Mouse (Mus musculus) hindbrain, embryonic 16.5 days (tissue): ENCODE data around the gene Krt10. TPM values are rescaled to one million over a fixed set of nuclear protein-coding genes. Genes with fewer than 3 reads are reported as not detected.

Experiments used
- ATAC-seq: fragments of 200-750 bp; cut with Nextera tagmentation; 2 replicates; pipeline ENCODE4 v1.8.0; 2017; ENCODE audit warnings: moderate TSS enrichment, moderate library complexity
- H3K27ac ChIP-seq: fragments of 300-500 bp; sonication (generic); 2 replicates; pipeline ENCODE4 v1.5.1; 2014; ENCODE audit warnings: low read depth, mild to moderate bottlenecking, control low read depth, low read length, moderate library complexity
- H3K27me3 ChIP-seq: fragments of 300-500 bp; sonication (generic); replicated peaks from 2 replicates; pipeline ENCODE4 v1.6.1; 2014; ENCODE audit warnings: low read length; ENCODE audit not compliant: control insufficient read depth, insufficient read depth
- H3K36me3 ChIP-seq: fragments of 300-500 bp; sonication (generic); 2 replicates; pipeline ENCODE4 v1.6.1; 2014; ENCODE audit warnings: mild to moderate bottlenecking, low read length, moderate library complexity, mixed read lengths; ENCODE audit not compliant: control insufficient read depth, insufficient read depth
- H3K4me1 ChIP-seq: fragments of 300-500 bp; sonication (generic); 2 replicates; pipeline ENCODE4 v1.6.1; 2014; ENCODE audit warnings: low read depth, low read length; ENCODE audit not compliant: control insufficient read depth, insufficient read depth
- H3K4me2 ChIP-seq: fragments of 300-500 bp; sonication (generic); 2 replicates; pipeline ENCODE4 v1.6.1; 2014; ENCODE audit warnings: mild to moderate bottlenecking, low read length, control low read depth, moderate library complexity
- H3K4me3 ChIP-seq: fragments of 300-500 bp; sonication (generic); 2 replicates; pipeline ENCODE4 v1.5.1; 2014; ENCODE audit warnings: mild to moderate bottlenecking, low read length, control low read depth, moderate library complexity
- H3K9ac ChIP-seq: fragments of 300-500 bp; sonication (generic); 2 replicates; pipeline ENCODE4 v1.6.1; 2014; ENCODE audit warnings: low read depth, mild to moderate bottlenecking, control low read depth, low read length, moderate library complexity
- H3K9me3 ChIP-seq: fragments of 300-500 bp; sonication (generic); 2 replicates; pipeline ENCODE4 v1.6.1; 2014; ENCODE audit warnings: mild to moderate bottlenecking, low read length, moderate library complexity; ENCODE audit not compliant: control insufficient read depth
- WGBS: fragments of 180-500 bp; shearing (Covaris S2); extraction: QIAGEN DNeasy Blood & Tissue Kit; methylation state at CpG from one replicate; pipeline ENCODE4 v1.1.7; 2014; 5-methylcytosine and 5-hydroxymethylcytosine counted together
- polyA plus RNA-seq: library from polyadenylated mRNA; unstranded; fragments of >200 nt; fragmentation: Nextera tagmentation; extraction: Ambion mirVana; gene quantifications from 2 replicates; pipeline ENCODE4 v1.2.1, GENCODE M21; 2015

Gene Krt10
- polyA plus RNA-seq, 1 experiment from 2014 or later = 27.5 TPM

DNA sequence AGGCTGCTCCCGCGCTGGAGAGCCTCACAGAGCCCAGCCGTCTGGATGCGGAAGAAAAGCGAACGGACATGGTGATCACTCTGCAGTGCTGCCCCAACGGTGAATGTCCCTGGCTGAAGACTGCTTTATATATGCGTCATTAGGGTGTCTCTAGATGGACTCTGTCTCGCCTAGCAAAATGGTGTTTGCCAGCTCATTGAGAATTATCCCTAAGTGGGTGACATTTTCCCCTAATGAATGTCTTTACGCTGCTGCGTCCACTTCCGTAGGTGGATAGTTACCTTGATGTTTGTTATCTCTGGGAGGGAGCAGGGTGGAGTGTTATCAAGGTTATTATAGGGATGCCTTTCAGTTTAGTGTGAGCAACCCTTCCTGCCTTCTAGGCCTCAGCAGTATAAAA lies 38.2 kb downstream of the Krt10 start, which contains the start of gene Krt27:
Gene Krt27 (minus strand): TSS at position 101 of the 400 bp plus-strand sequence.
- Histone ChIP-seq H3K4me2 (no peak within 1 kb of the TSS), H3K4me1 (no peaks in the 10 kb centered on the region), H3K4me3 (no peak within 1 kb of the TSS), H3K9me3 (no peaks in the 10 kb centered on the region), H3K27me3 (no peaks in the 10 kb centered on the region), H3K9ac (no peak within 1 kb of the TSS), H3K27ac (no peak within 1 kb of the TSS), H3K36me3 (no peaks in the 10 kb centered on the region)
- WGBS = 79% methylated on average over 12 of the region's 12 CpGs
- ATAC-seq = no peak

DNA sequence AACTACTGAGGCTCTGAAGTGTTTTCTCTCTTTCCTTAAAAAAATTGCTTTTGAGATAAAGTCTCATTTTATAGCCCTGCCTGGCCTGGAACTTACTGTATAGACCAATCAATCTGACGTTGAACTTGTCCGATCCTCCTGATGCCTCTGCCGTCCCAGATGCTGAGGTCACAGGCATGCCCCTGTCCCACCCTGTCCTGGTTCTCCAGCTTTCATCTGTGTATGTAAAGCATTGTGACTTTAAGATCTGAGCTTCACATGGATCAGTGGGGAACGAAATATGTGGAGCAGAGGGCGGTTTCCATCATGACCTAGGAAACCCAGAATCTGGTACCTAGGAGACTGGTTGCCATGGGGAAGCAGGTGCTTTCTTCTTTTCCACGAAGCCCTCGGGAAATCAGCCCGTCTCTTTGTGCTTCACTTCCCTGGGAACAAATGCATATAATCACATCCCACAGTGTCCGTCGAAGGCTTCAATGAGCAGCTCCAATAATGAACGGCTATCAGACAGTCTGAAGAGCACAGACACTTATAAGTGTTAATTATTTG lies 49.8 kb downstream of the Krt10 start:
- Histone ChIP-seq H3K4me2 (peak overlapping the region; percentile 21; the same call in 1 of the 2 replicates), H3K4me1 (no peaks in the 10 kb centered on the region; the same call in none of the 2 replicates), H3K27ac (no peak overlapping the region), H3K9me3 (no peaks in the 10 kb centered on the region), H3K36me3 (no peaks in the 10 kb centered on the region), H3K9ac (no peak overlapping the region), H3K4me3 (no peak overlapping the region), H3K27me3 (no peaks in the 10 kb centered on the region)
- no peak for ATAC-seq
- WGBS = 17% methylated on average over 11 of the region's 11 CpGs

DNA sequence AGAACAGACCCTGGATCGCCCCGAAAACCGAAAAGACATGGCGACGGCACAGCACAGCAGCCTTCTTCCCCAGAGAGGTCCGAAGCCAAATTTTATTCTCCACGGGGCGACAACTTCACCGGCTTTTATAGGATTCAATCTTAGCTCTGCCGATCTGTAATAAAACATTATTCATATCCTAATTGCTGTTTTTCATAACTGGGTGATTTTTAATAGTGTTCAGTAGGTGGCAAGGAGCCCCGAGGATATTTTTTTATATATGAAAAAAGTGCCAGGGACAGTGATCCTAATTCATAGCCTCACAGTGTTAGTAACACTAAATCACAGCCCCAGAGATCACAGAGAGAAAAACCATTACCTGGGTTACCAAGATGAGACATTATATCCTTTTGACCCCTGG lies 51.3 kb downstream of the Krt10 start, which contains the start of gene Krt26:
Gene Krt26 (minus strand): TSS at position 101 of the 400 bp plus-strand sequence.
- H3K27me3 ChIP-seq = no peaks in the 10 kb centered on the region
- no peak within 1 kb of the TSS for H3K4me3 ChIP-seq
- no peak for ATAC-seq

More for the DNA sequence above, 51.3 kb downstream of the Krt10 start, which contains the start of gene Krt26:
- H3K9me3 ChIP-seq = no peaks in the 10 kb centered on the region
- 81% methylated on average over 11 of the region's 11 CpGs for WGBS
- H3K4me2 ChIP-seq = no peak within 1 kb of the TSS
- H3K4me1 ChIP-seq = no peaks in the 10 kb centered on the region; the same call in none of the 2 replicates
- H3K27ac ChIP-seq = no peak within 1 kb of the TSS
- no peaks in the 10 kb centered on the region for H3K36me3 ChIP-seq
- H3K9ac ChIP-seq = no peak within 1 kb of the TSS

Other genes starting within 250 kb of the Krt10 start
- gene Ccr7, start 234.3 kb downstream of the Krt10 start, polyA plus RNA-seq = not detected in 2 replicates
- 225 and 246 TPM in 2 replicates for gene Smarce1, start 158.3 kb downstream of the Krt10 start, polyA plus RNA-seq
- gene Krt222, start 145.3 kb downstream of the Krt10 start, polyA plus RNA-seq = 10.9 and 14.3 TPM in 2 replicates
- 0.08 TPM in 1 of 2 replicates, not detected in the other for gene Krt24, start 104.1 kb downstream of the Krt10 start, polyA plus RNA-seq
- gene Krt25, start 66.4 kb downstream of the Krt10 start, polyA plus RNA-seq = 0.67 and 1.4 TPM in 2 replicates
- gene Krt26, start 51.4 kb downstream of the Krt10 start, polyA plus RNA-seq = 0.37 and 0.41 TPM in 2 replicates
- 0.10 and 0.41 TPM in 2 replicates for gene Krt27, start 38.3 kb downstream of the Krt10 start, polyA plus RNA-seq
- gene Krt28, start 14.5 kb downstream of the Krt10 start, polyA plus RNA-seq = 0.52 and 0.55 TPM in 2 replicates
- 0.19 TPM in 1 of 2 replicates, not detected in the other for gene Krt12, start 32.9 kb upstream of the Krt10 start, polyA plus RNA-seq
- 0.10 and 0.19 TPM in 2 replicates for gene Krt20, start 48.8 kb upstream of the Krt10 start, polyA plus RNA-seq
- 0.19 and 0.22 TPM in 2 replicates for gene Krt23, start 103.8 kb upstream of the Krt10 start, polyA plus RNA-seq
- gene Krt39, start 132.0 kb upstream of the Krt10 start, polyA plus RNA-seq = not detected in 2 replicates
- not detected in 2 replicates for gene Krt40, start 153.8 kb upstream of the Krt10 start, polyA plus RNA-seq
- gene Krtap3-3, start 161.5 kb upstream of the Krt10 start, polyA plus RNA-seq = not detected in 2 replicates
- gene Krtap3-2, start 167.5 kb upstream of the Krt10 start, polyA plus RNA-seq = not detected in 2 replicates
- gene Gm11939, start 170.1 kb upstream of the Krt10 start, polyA plus RNA-seq = not detected in 2 replicates
- gene Krtap3-1, start 177.3 kb upstream of the Krt10 start, polyA plus RNA-seq = not detected in 2 replicates
- not detected in 2 replicates for gene Krtap1-5, start 191.7 kb upstream of the Krt10 start, polyA plus RNA-seq
- gene Krtap1-4, start 194.3 kb upstream of the Krt10 start, polyA plus RNA-seq = not detected in 2 replicates
- not detected in 2 replicates for gene Krtap1-3, start 202.0 kb upstream of the Krt10 start, polyA plus RNA-seq
- gene Krtap9-3, start 208.7 kb upstream of the Krt10 start, polyA plus RNA-seq = not detected in 2 replicates
- gene Gm11938, start 213.9 kb upstream of the Krt10 start, polyA plus RNA-seq = not detected in 2 replicates
- not detected in 2 replicates for gene Gm11937, start 220.8 kb upstream of the Krt10 start, polyA plus RNA-seq
- not detected in 2 replicates for gene Krtap2-4, start 225.5 kb upstream of the Krt10 start, polyA plus RNA-seq
- not detected in 2 replicates for gene Gm11562, start 231.1 kb upstream of the Krt10 start, polyA plus RNA-seq
- not detected in 2 replicates for gene Krtap4-1, start 238.9 kb upstream of the Krt10 start, polyA plus RNA-seq
- not detected in 2 replicates for gene Krtap4-2, start 245.7 kb upstream of the Krt10 start, polyA plus RNA-seq